Mouse (Mus musculus): ENCODE data around the gene Fam162a.
"Not testable (repeated sequence)": the region's sequence is repeated elsewhere in the genome, so short reads cannot be mapped to it uniquely, and the experiment has no call there.

The Fam162a gene

DNA sequence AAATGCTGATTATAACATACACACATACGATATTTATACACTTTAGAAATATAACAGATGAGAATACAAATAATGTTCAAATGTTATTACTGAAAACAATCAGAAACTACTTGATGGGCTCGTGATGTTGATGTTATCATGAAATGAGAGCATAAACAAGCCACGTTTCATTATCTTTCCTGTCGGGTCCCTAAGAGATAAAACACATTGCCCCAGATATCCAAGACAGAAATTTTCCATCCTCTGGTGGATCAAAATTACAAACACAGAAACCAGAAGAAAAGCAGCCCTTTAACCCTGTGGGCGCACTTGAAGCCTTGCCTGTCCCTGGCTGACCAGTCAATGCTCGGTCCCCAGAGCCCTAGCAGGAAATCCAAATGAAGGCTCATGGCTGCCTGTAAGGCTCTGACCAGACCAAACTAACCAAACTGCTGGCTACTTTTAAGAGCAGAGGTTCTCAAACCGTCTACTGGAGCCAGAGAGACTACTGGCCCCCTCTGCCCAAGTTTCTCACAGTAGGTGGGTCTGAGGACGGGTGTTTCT lies 13.4 kb downstream of the Fam162a start:
- no peak for DNase-seq

GRCm38 (mm10) chr16:36056416-36056815 lies 15.0 kb downstream of the Fam162a start:
- no peak for DNase-seq

DNA sequence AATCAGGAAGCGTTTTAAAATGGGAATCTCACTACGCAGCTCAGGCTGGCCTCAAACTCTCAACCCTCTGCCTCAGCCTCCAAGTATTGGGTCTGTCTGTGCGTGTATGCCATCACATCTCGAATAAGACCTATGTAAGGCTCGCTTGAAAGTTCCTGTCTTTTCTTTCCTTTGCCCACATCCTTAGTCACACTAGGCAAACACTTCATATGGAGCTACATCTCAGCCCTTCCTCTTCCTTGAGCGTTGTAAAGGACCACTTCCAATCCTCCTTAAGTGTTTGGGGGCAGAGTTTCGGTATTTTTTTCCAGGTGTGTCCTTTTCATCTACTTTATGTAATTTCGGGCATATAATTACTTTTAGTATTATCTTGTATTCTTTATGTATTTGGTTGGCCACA lies 16.5 kb downstream of the Fam162a start:
- no peak for DNase-seq

GRCm38 (mm10) chr16:36053524-36054275 lies 17.7 kb downstream of the Fam162a start:
- DNase-seq: no peak

- no peak for DNase-seq
Measured at GRCm38 (mm10) chr16:36051491-36051890, 19.9 kb downstream of the Fam162a start.

DNA sequence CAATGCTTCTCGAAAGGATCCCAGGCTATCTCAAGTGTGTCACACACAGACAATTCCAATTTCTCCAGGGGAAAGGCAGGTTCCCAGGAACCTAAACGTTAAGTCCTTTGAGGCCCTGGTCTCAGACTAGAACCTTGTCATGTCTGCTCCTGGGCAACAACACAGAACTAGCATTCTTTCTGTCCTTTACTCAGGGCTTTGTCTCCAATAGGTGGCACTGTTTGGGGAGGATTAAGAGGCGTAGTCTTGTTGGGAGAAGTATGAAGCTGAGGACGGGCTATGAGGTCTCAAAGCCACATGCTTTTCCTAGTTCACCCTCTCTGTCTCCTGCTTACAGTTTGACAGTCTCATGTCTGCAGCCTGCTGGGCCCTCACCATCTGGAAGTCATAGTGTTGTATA lies 23.9 kb downstream of the Fam162a start:
- no peak for DNase-seq

- DNase-seq: no peak
Measured at GRCm38 (mm10) chr16:36043964-36044363, 27.4 kb downstream of the Fam162a start.

- no peak for DNase-seq
Measured at GRCm38 (mm10) chr16:36043073-36043472, 28.3 kb downstream of the Fam162a start.

DNA sequence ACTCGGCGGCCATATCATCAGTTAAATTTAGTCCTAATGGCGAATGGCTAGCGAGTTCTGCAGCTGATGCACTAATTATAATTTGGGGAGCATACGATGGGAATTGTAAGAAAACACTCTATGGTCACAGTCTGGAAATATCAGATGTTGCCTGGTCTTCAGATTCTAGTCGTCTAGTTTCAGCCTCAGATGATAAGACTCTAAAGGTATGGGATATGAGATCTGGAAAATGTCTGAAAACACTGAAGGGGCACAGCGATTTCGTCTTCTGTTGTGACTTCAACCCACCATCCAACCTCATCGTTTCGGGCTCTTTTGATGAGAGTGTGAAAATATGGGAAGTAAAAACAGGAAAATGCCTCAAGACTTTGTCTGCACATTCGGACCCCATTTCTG lies 29.8 kb downstream of the Fam162a start:
- DNase-seq: no peak

GRCm38 (mm10) chr16:36040640-36041624 lies 30.5 kb downstream of the Fam162a start, which contains the start of gene Wdr5b:
Gene Wdr5b (plus strand): TSS chr16:36041190.
- peak; percentile 84 for DNase-seq

- not testable (repeated sequence) for DNase-seq
Measured at GRCm38 (mm10) chr16:36028120-36028519, 43.3 kb downstream of the Fam162a start.

- DNase-seq: no peak
Measured at GRCm38 (mm10) chr16:36016335-36016734, 55.1 kb downstream of the Fam162a start.

DNA sequence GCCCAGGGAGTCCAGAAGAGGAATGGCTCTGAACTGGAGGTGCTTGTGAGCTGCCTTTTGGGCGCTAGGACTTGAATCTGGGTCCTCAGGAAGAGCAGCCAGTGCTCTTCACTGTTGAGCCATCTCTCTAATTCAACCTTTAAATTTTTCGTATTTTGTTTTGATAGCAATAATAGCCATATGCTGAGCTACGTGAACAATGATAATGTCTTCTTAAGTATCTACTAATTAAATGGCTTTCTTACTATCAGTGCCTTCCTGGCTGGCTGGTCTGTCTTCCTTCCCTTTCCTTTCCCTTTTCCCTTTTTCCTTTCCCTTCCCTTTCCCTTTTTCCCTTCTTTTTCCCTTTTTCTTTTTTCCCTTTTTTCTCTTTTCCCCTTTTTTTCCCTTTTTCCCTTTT lies 63.0 kb downstream of the Fam162a start:
- no peak for DNase-seq

- not testable (repeated sequence) for DNase-seq
Measured at GRCm38 (mm10) chr16:35998852-35999251, 72.5 kb downstream of the Fam162a start.
